Mouse (Mus musculus): ENCODE results near the gene Rhox3a2. TPM values are rescaled to one million over a fixed set of nuclear protein-coding genes. Genes with fewer than 3 reads are reported as not detected.
"Not testable (repeated sequence)": the region's sequence is repeated elsewhere in the genome, so short reads cannot be mapped to it uniquely, and the experiment has no call there.

Rhox3a2 gene
- polyA plus RNA-seq (2015; fragmentation: Nextera tagmentation; extraction: Ambion mirVana), result not detected in 2 replicates

GRCm38 (mm10) chrX:37379728-37380127, at the start of gene Rhox3a2:
Gene Rhox3a2 (plus strand): TSS chrX:37380028.
- H3K36me3 ChIP-seq (replicated peaks; ENCODE audit: insufficient read depth, low read length); H3K9me3 ChIP-seq (ENCODE audit: low read length); H3K27me3 ChIP-seq (ENCODE audit: insufficient read depth, low read length); H3K9ac ChIP-seq (replicated peaks); H3K4me3 ChIP-seq (ENCODE audit: low read depth, low read length); H3K27ac ChIP-seq (ENCODE audit: low read depth); H3K4me1 ChIP-seq (ENCODE audit: insufficient read depth); DNase-seq; ATAC-seq; H3K4me2 ChIP-seq (ENCODE audit: low read depth, low read length): not testable (repeated sequence)
- no CpG with 5 or more reads among the region's 1 CpGs for WGBS (ENCODE audit: insufficient replicate concordance)

- not testable (repeated sequence) for H3K27me3 ChIP-seq (ENCODE audit: insufficient read depth, low read length); H3K4me1 ChIP-seq (ENCODE audit: insufficient read depth); H3K9ac ChIP-seq (replicated peaks); H3K4me3 ChIP-seq (ENCODE audit: low read depth, low read length); H3K9me3 ChIP-seq (ENCODE audit: low read length); H3K27ac ChIP-seq (ENCODE audit: low read depth); ATAC-seq; H3K36me3 ChIP-seq (replicated peaks; ENCODE audit: insufficient read depth, low read length); DNase-seq; H3K4me2 ChIP-seq (ENCODE audit: low read depth, low read length)
- WGBS (ENCODE audit: insufficient replicate concordance), result 85% methylated on average over 8 of the region's 16 CpGs
Observed at GRCm38 (mm10) chrX:37390548-37390947, 10.7 kb downstream of the Rhox3a2 start, which contains the start of gene Rhox4a2. Gene Rhox4a2 (plus strand): TSS chrX:37390848.

GRCm38 (mm10) chrX:37411767-37412166, 31.9 kb downstream of the Rhox3a2 start, which contains the start of gene Rhox2b:
Gene Rhox2b (plus strand): TSS chrX:37412067.
- WGBS (ENCODE audit: insufficient replicate concordance), result no CpG with 5 or more reads among the region's 9 CpGs
- H3K9me3 ChIP-seq (ENCODE audit: low read length); H3K4me2 ChIP-seq (ENCODE audit: low read depth, low read length); H3K27ac ChIP-seq (ENCODE audit: low read depth); H3K4me3 ChIP-seq (ENCODE audit: low read depth, low read length); H3K36me3 ChIP-seq (replicated peaks; ENCODE audit: insufficient read depth, low read length); DNase-seq; H3K4me1 ChIP-seq (ENCODE audit: insufficient read depth); H3K9ac ChIP-seq (replicated peaks); H3K27me3 ChIP-seq (ENCODE audit: insufficient read depth, low read length); ATAC-seq: not testable (repeated sequence)

- not testable (repeated sequence) for H3K9me3 ChIP-seq (ENCODE audit: low read length); H3K4me3 ChIP-seq (ENCODE audit: low read depth, low read length); H3K27ac ChIP-seq (ENCODE audit: low read depth); H3K27me3 ChIP-seq (ENCODE audit: insufficient read depth, low read length); H3K4me1 ChIP-seq (ENCODE audit: insufficient read depth); H3K36me3 ChIP-seq (replicated peaks; ENCODE audit: insufficient read depth, low read length); H3K9ac ChIP-seq (replicated peaks); DNase-seq; ATAC-seq; H3K4me2 ChIP-seq (ENCODE audit: low read depth, low read length)
- WGBS (ENCODE audit: insufficient replicate concordance), result 83% methylated on average over 14 of the region's 15 CpGs
Observed at GRCm38 (mm10) chrX:37432194-37432593, 52.4 kb downstream of the Rhox3a2 start, which contains the start of gene Rhox4b. Gene Rhox4b (plus strand): TSS chrX:37432494.

Other genes with a start within 250 kb of the Rhox3a2 start
- not detected in 2 replicates for gene Akap14, start 211.2 kb upstream of the Rhox3a2 start, polyA plus RNA-seq (2015; fragmentation: Nextera tagmentation; extraction: Ambion mirVana)
- 473 and 484 TPM in 2 replicates for gene Ndufa1, start 188.9 kb upstream of the Rhox3a2 start, polyA plus RNA-seq (2015; fragmentation: Nextera tagmentation; extraction: Ambion mirVana)
- gene Rnf113a1, start 188.8 kb upstream of the Rhox3a2 start, polyA plus RNA-seq (2015; fragmentation: Nextera tagmentation; extraction: Ambion mirVana), result 2.8 and 2.9 TPM in 2 replicates
- gene Gm9, start 169.0 kb upstream of the Rhox3a2 start, polyA plus RNA-seq (2015; fragmentation: Nextera tagmentation; extraction: Ambion mirVana), result not detected in 2 replicates
- gene Rhox1, start 157.8 kb upstream of the Rhox3a2 start, polyA plus RNA-seq (2015; fragmentation: Nextera tagmentation; extraction: Ambion mirVana), result not detected in 2 replicates
- not detected in 2 replicates for gene Rhox2a, start 135.1 kb upstream of the Rhox3a2 start, polyA plus RNA-seq (2015; fragmentation: Nextera tagmentation; extraction: Ambion mirVana)
- gene Rhox3a, start 130.1 kb upstream of the Rhox3a2 start, polyA plus RNA-seq (2015; fragmentation: Nextera tagmentation; extraction: Ambion mirVana), result not detected in 2 replicates
- not detected in 2 replicates for gene Rhox4a, start 114.7 kb upstream of the Rhox3a2 start, polyA plus RNA-seq (2015; fragmentation: Nextera tagmentation; extraction: Ambion mirVana)
- gene Rhox4a2, start 10.8 kb downstream of the Rhox3a2 start, polyA plus RNA-seq (2015; fragmentation: Nextera tagmentation; extraction: Ambion mirVana), result not detected in 2 replicates
- gene Rhox2b, start 32.0 kb downstream of the Rhox3a2 start, polyA plus RNA-seq (2015; fragmentation: Nextera tagmentation; extraction: Ambion mirVana), result not detected in 2 replicates
- gene Rhox4b, start 52.5 kb downstream of the Rhox3a2 start, polyA plus RNA-seq (2015; fragmentation: Nextera tagmentation; extraction: Ambion mirVana), result not detected in 2 replicates
- gene Rhox2c, start 73.7 kb downstream of the Rhox3a2 start, polyA plus RNA-seq (2015; fragmentation: Nextera tagmentation; extraction: Ambion mirVana), result not detected in 2 replicates
- not detected in 2 replicates for gene Rhox3c, start 78.6 kb downstream of the Rhox3a2 start, polyA plus RNA-seq (2015; fragmentation: Nextera tagmentation; extraction: Ambion mirVana)
- gene Rhox4c, start 100.3 kb downstream of the Rhox3a2 start, polyA plus RNA-seq (2015; fragmentation: Nextera tagmentation; extraction: Ambion mirVana), result not detected in 2 replicates
- gene Rhox2d, start 113.4 kb downstream of the Rhox3a2 start, polyA plus RNA-seq (2015; fragmentation: Nextera tagmentation; extraction: Ambion mirVana), result not detected in 2 replicates
- not detected in 2 replicates for gene Rhox4d, start 134.3 kb downstream of the Rhox3a2 start, polyA plus RNA-seq (2015; fragmentation: Nextera tagmentation; extraction: Ambion mirVana)
- gene Rhox2e, start 150.4 kb downstream of the Rhox3a2 start, polyA plus RNA-seq (2015; fragmentation: Nextera tagmentation; extraction: Ambion mirVana), result not detected in 2 replicates
- gene Rhox3e, start 162.0 kb downstream of the Rhox3a2 start, polyA plus RNA-seq (2015; fragmentation: Nextera tagmentation; extraction: Ambion mirVana), result not detected in 2 replicates
- gene Rhox4e, start 177.4 kb downstream of the Rhox3a2 start, polyA plus RNA-seq (2015; fragmentation: Nextera tagmentation; extraction: Ambion mirVana), result not detected in 2 replicates
- not detected in 2 replicates for gene Rhox2f, start 191.4 kb downstream of the Rhox3a2 start, polyA plus RNA-seq (2015; fragmentation: Nextera tagmentation; extraction: Ambion mirVana)
- gene Rhox3f, start 201.0 kb downstream of the Rhox3a2 start, polyA plus RNA-seq (2015; fragmentation: Nextera tagmentation; extraction: Ambion mirVana), result not detected in 2 replicates
- not detected in 2 replicates for gene Rhox4f, start 227.7 kb downstream of the Rhox3a2 start, polyA plus RNA-seq (2015; fragmentation: Nextera tagmentation; extraction: Ambion mirVana)
- gene Rhox3g, start 248.6 kb downstream of the Rhox3a2 start, polyA plus RNA-seq (2015; fragmentation: Nextera tagmentation; extraction: Ambion mirVana), result not detected in 2 replicates